Mouse (Mus musculus): Measurements from ENCODE around the gene Atf5.

GRCm38 (mm10) chr7:44864595-44865542 lies 48.4 kb upstream of the Atf5 start:
- TF ChIP-seq CTCF (IDR thresholded peaks at IDR 0.05; ENCODE audit: low read depth) (0 out of 2 replicates have a peak, but pooled peaks have one; percentile 2), EP300 (optimal IDR thresholded peaks at IDR 0.05) (no peak)

Measured in stomach, postnatal 0 days (tissue).